Mouse (Mus musculus) MEL (cell line): ENCODE data around the gene Tfrc. TPM values are rescaled to one million over a fixed set of nuclear protein-coding genes. Genes with fewer than 3 reads are reported as not detected.

Experiments
- DNase-seq: peaks from one replicate; pipeline ENCODE4 v3.0.0; 2011; ENCODE audit warnings: low read depth, low spot score
- H3K27ac ChIP-seq: 2 replicates; pipeline ENCODE4 v1.5.1; 2012; ENCODE audit warnings: low read depth, mild to moderate bottlenecking, control low read depth, low read length, moderate library complexity; ENCODE audit not compliant: control insufficient read depth
- H3K27me3 ChIP-seq, 2 experiments: fragments of 150-350 bp in 1 of 2; sonication (generic) in 1 of 2; 2 replicates each; pipeline ENCODE4 v1.6.1; 2012; ENCODE audit warnings: low read length in 2 of 2, mild to moderate bottlenecking in 2 of 2, improper control_type of control experiment in 1 of 2, moderate library complexity in 1 of 2; ENCODE audit not compliant: insufficient read depth in 2 of 2, control insufficient read depth in 1 of 2
- H3K36me3 ChIP-seq, 2 experiments: 2 replicates each; pipeline ENCODE4 v1.6.1; 2012 to 2014; ENCODE audit warnings: low read length in 2 of 2, improper control_type of control experiment in 1 of 2, inconsistent platforms in 1 of 2, mild to moderate bottlenecking in 1 of 2; ENCODE audit not compliant: insufficient read depth in 2 of 2, control insufficient read depth in 1 of 2
- H3K4me1 ChIP-seq, 2 experiments: fragments of 150-350 bp in 1 of 2; sonication (generic) in 1 of 2; 2 replicates each; pipeline ENCODE4 v1.6.1; 2012; ENCODE audit warnings: low read length in 2 of 2, improper control_type of control experiment in 1 of 2, mild to moderate bottlenecking in 1 of 2; ENCODE audit not compliant: insufficient read depth in 2 of 2, control insufficient read depth in 1 of 2
- H3K4me3 ChIP-seq, 2 experiments: fragments of 150-350 bp in 1 of 2; sonication (generic) in 1 of 2; 2 replicates each; pipeline ENCODE4 v1.5.1; 2012; ENCODE audit warnings: low read depth in 2 of 2, low read length in 2 of 2, mild to moderate bottlenecking in 2 of 2, moderate library complexity in 2 of 2, control low read depth in 1 of 2, improper control_type of control experiment in 1 of 2; ENCODE audit not compliant: control insufficient read depth in 1 of 2, insufficient read depth in 1 of 2
- H3K79me2 ChIP-seq: 2 replicates; pipeline ENCODE4 v1.6.1; 2012; ENCODE audit warnings: mild to moderate bottlenecking, low read length, moderate library complexity; ENCODE audit not compliant: control insufficient read depth, poor library complexity, insufficient read depth
- H3K9ac ChIP-seq: 2 replicates; pipeline ENCODE4 v1.6.1; 2012; ENCODE audit warnings: low read depth, mild to moderate bottlenecking, control low read depth, low read length, moderate library complexity; ENCODE audit not compliant: control insufficient read depth, poor library complexity, severe bottlenecking
- H3K9me3 ChIP-seq: fragments of 150-350 bp; sonication (generic); replicated peaks from 2 replicates; pipeline ENCODE4 v1.6.1; 2012; ENCODE audit warnings: mild to moderate bottlenecking, low read length, improper control_type of control experiment, moderate library complexity; ENCODE audit not compliant: insufficient read depth
- CHD1 ChIP-seq: IDR thresholded peaks from 2 replicates; pipeline ENCODE4 v1.6.1; 2012; ENCODE audit warnings: low read depth, mild to moderate bottlenecking, inconsistent platforms, low read length, improper control_type of control experiment
- GABPA ChIP-seq: IDR thresholded peaks from 2 replicates; pipeline ENCODE4 v1.6.1; 2012; ENCODE audit warnings: low read depth, mild to moderate bottlenecking, inconsistent platforms, low read length, improper control_type of control experiment, moderate library complexity
- GATA1 ChIP-seq: IDR thresholded peaks from 2 replicates; pipeline ENCODE4 v1.6.1; 2011; ENCODE audit warnings: low read depth, low read length, improper control_type of control experiment
- HCFC1 ChIP-seq: IDR thresholded peaks from 2 replicates; pipeline ENCODE4 v1.6.1; 2012; ENCODE audit warnings: low read depth, mild to moderate bottlenecking, inconsistent platforms, low read length, improper control_type of control experiment, moderate library complexity
- KAT2A ChIP-seq: conservative IDR thresholded peaks from 2 replicates; pipeline ENCODE4 v1.6.1; 2012; ENCODE audit warnings: low read depth, low read length, improper control_type of control experiment, inconsistent platforms
- MAFK ChIP-seq: IDR thresholded peaks from 2 replicates; pipeline ENCODE4 v1.6.1; 2011; ENCODE audit warnings: low read depth, mild to moderate bottlenecking, low read length, improper control_type of control experiment, borderline replicate concordance
- MYB ChIP-seq: IDR thresholded peaks from 2 replicates; pipeline ENCODE4 v1.6.1; 2011; ENCODE audit warnings: mild to moderate bottlenecking, low read depth, low read length, improper control_type of control experiment
- NELFE ChIP-seq: IDR thresholded peaks from 2 replicates; pipeline ENCODE4 v1.6.1; 2011; ENCODE audit warnings: low read depth, low read length, improper control_type of control experiment
- POLR2A ChIP-seq, 2 experiments: IDR thresholded peaks; 2 replicates each; pipeline ENCODE4 v1.6.1; 2011 to 2012; ENCODE audit warnings: low read length in 2 of 2, mild to moderate bottlenecking in 2 of 2, control low read depth in 1 of 2, improper control_type of control experiment in 1 of 2, low read depth in 1 of 2, moderate library complexity in 1 of 2; ENCODE audit not compliant: control insufficient read depth in 1 of 2, insufficient read depth in 1 of 2, poor library complexity in 1 of 2
- POLR2AphosphoS2 ChIP-seq: IDR thresholded peaks from 2 replicates; pipeline ENCODE4 v1.6.1; 2011; ENCODE audit warnings: low read length, improper control_type of control experiment
- POLR2AphosphoS5 ChIP-seq: IDR thresholded peaks from 2 replicates; pipeline ENCODE4 v1.6.1; 2012; ENCODE audit warnings: low read depth, borderline replicate concordance, mild to moderate bottlenecking, inconsistent platforms, low read length, moderate library complexity, mixed read lengths
- SIN3A ChIP-seq: IDR thresholded peaks from 2 replicates; pipeline ENCODE4 v1.6.1; 2012; ENCODE audit warnings: low read length, improper control_type of control experiment, inconsistent platforms
- TCF12 ChIP-seq: IDR thresholded peaks from 2 replicates; pipeline ENCODE4 v1.6.1; 2014; ENCODE audit warnings: low read depth, mild to moderate bottlenecking, inconsistent platforms, low read length, improper control_type of control experiment, moderate library complexity
- ZC3H11A ChIP-seq: IDR thresholded peaks from 2 replicates; pipeline ENCODE4 v1.6.1; 2012; ENCODE audit warnings: low read depth, mild to moderate bottlenecking, inconsistent platforms, low read length, improper control_type of control experiment
- ZNF384 ChIP-seq: IDR thresholded peaks from 2 replicates; pipeline ENCODE4 v1.6.1; 2012; ENCODE audit warnings: low read depth, mild to moderate bottlenecking, inconsistent platforms, low read length, improper control_type of control experiment
- polyA plus RNA-seq, 2 experiments: library from polyadenylated mRNA; stranded (reverse) in 1 of 2; unstranded in 1 of 2; fragments of >175 nt in 1 of 2; fragments of >200 nt in 1 of 2; gene quantifications; 2 replicates each; pipeline versions ENCODE4 v1.2.1 to v1.2.4; 2012; ENCODE audit warnings: low replicate concordance in 2 of 2, low read depth in 1 of 2; ENCODE audit not compliant: insufficient read length in 2 of 2, insufficient read depth in 1 of 2, missing spikeins in 1 of 2
- total RNA-seq: library from RNA; depleted of rRNA; stranded (reverse); fragments of 300-350 nt; gene quantifications from 2 replicates; pipeline ENCODE4 v1.2.3, GENCODE M21; 2012

The Tfrc gene
- total and polyA plus RNA-seq, 3 experiments = 90.9 to 234 (median 106) TPM

GRCm38 (mm10) chr16:32608712-32609400 is at the start of gene Tfrc (continued):
- TF ChIP-seq HCFC1 = peak; percentile 79
- TF ChIP-seq CHD1 = no peak; the same call in 1 of the 2 replicates
- no peak for TF ChIP-seq MYB
- TF ChIP-seq NELFE = peak; percentile 99

DNA sequence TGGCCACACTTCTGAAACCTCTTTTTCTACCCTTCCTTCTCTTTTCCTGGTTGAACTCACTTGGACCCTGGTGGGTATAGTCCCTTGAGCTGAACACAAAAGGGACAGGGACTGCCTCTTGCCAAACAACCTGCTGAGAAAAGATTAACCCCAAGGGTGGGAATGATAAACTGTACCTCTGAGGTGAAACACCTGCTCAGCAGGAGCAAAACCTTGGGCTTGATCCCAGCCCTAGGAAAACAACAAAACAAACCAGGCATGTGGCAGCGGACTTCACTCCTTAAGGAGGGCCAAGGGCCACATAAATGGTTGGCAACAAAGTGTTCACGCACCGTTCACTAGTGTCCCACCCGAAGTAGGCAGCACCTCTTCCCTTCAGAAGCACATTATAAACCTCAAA is 49.2 kb upstream of the Tfrc start:
- peaks cover 12 to 26% of the 10 kb centered on the region in 2 experiments for H3K27me3 ChIP-seq
- H3K9ac ChIP-seq = no peak overlapping the region
- H3K4me3 ChIP-seq = no peak overlapping the region
- H3K9me3 ChIP-seq = no peaks in the 10 kb centered on the region
- H3K27ac ChIP-seq = no peak overlapping the region
- no peaks in the 10 kb centered on the region for H3K36me3 ChIP-seq
- H3K79me2 ChIP-seq = no peaks in the 10 kb centered on the region
- no peak for TF ChIP-seq SIN3A
- TF ChIP-seq, all 39 proteins: peak for 0
- DNase-seq = no peak
- no peaks in the 10 kb centered on the region for H3K4me1 ChIP-seq

DNA sequence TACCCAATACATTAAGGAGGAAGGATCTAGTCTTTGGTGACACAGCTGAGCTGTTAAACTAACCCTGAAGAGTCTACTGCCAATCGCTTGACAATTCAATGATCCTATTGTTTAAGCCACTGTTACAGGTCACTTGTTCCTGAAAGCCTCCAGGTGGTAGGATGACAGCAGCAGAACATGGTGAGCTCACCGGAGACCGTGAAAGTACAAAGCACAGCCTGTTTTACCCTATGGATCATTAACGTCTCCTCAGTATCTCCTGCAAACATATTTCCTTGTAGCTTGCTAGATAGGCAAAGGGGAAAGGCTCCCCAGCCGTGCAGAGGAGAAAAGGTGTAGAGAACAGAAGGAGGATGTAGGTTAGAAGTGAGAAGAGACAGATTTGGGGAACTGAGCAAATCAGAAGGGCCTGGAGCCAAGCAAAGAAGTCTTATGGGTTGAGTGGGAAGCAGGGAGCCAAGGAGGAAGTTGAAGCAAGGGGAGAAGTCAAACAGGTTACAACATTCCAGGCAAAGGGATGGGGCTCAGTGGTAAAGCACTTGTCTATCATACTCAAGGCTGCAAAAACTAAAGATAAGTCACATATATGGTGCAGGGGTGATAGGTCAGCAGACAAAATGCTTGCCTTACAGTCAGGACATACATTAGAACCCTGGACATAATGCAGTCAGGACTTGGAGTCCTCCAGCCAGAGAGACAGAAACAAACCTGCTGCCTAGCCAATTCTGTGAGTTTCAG is 45.5 kb upstream of the Tfrc start:
- H3K27me3 ChIP-seq = peaks cover 6 to 19% of the 10 kb centered on the region in 2 experiments
- no peaks in the 10 kb centered on the region for H3K36me3 ChIP-seq
- no peak overlapping the region for H3K27ac ChIP-seq
- TF ChIP-seq NELFE (no peak), POLR2A (IDR thresholded peaks at IDR 0.05; ENCODE audit: control insufficient read depth in 1 of 2, insufficient read depth in 1 of 2, low read depth in 1 of 2, low read length in 2 of 2, poor library complexity in 1 of 2) (no peak), POLR2AphosphoS5 (no peak), KAT2A (no peak), GABPA (no peak), ZC3H11A (no peak), POLR2AphosphoS2 (no peak), HCFC1 (no peak), TCF12 (no peak), CHD1 (no peak), MAFK (no peak), GATA1 (no peak), ZNF384 (no peak)
- H3K4me1 ChIP-seq = no peaks in the 10 kb centered on the region
- no peaks in the 10 kb centered on the region for H3K79me2 ChIP-seq
- H3K9ac ChIP-seq = no peak overlapping the region
- H3K9me3 ChIP-seq = no peaks in the 10 kb centered on the region
- H3K4me3 ChIP-seq = no peak overlapping the region
- DNase-seq = no peak
